Mouse (Mus musculus): ENCODE measurements at regions not wholly inside any gene's neighbourhood (a gene's known extent, or its start where the extent isn't known, plus 50 kb on each side); places are given as distances from the start of the nearest gene placed in this dataset.

GRCm38 (mm10) chr7:145090849-145091248 is 117.1 kb downstream of the 1810010D01Rik start:
- H3K36me3 ChIP-seq (ENCODE audit: control insufficient read depth, insufficient read depth, low read length) = no peaks in the 10 kb centered on the region
- 89% methylated on average over 4 of the region's 4 CpGs for WGBS
- no peak for DNase-seq
- H3K4me3 ChIP-seq (ENCODE audit: insufficient read depth, low read depth, low read length) = no peak overlapping the region
- TF ChIP-seq POLR2A (IDR thresholded peaks at IDR 0.05; ENCODE audit: low read depth, low read length) = no peak
- TF ChIP-seq CTCF (conservative IDR thresholded peaks at IDR 0.05; ENCODE audit: insufficient read depth, insufficient read length, low read depth, low read length) = no peak
- H3K27me3 ChIP-seq (replicated peaks; ENCODE audit: control insufficient read depth, insufficient read depth, low read length) = no peaks in the 10 kb centered on the region
- no peak overlapping the region for H3K27ac ChIP-seq (ENCODE audit: insufficient read depth, low read depth, low read length)
- no peaks in the 10 kb centered on the region for H3K4me1 ChIP-seq (ENCODE audit: control insufficient read depth, insufficient read depth, low read length)

- H3K4me1 ChIP-seq (ENCODE audit: control insufficient read depth, insufficient read depth, low read length) = no peaks in the 10 kb centered on the region
- no peaks in the 10 kb centered on the region for H3K36me3 ChIP-seq (ENCODE audit: control insufficient read depth, insufficient read depth, low read length)
- no peak overlapping the region for H3K27ac ChIP-seq (ENCODE audit: insufficient read depth, low read depth, low read length)
- TF ChIP-seq POLR2A (IDR thresholded peaks at IDR 0.05; ENCODE audit: low read depth, low read length) = no peak
- TF ChIP-seq CTCF (conservative IDR thresholded peaks at IDR 0.05; ENCODE audit: insufficient read depth, insufficient read length, low read depth, low read length) = no peak
- no peak overlapping the region for H3K4me3 ChIP-seq (ENCODE audit: insufficient read depth, low read depth, low read length)
- no peaks in the 10 kb centered on the region for H3K27me3 ChIP-seq (replicated peaks; ENCODE audit: control insufficient read depth, insufficient read depth, low read length)
- WGBS = 95% methylated on average over 3 of the region's 3 CpGs
- no peak for DNase-seq
These were observed 118.6 kb downstream of the 1810010D01Rik start for GRCm38 (mm10) chr7:145089315-145089721.

GRCm38 (mm10) chr7:145088655-145089054 is 119.3 kb downstream of the 1810010D01Rik start:
- Histone ChIP-seq H3K27me3 (replicated peaks; ENCODE audit: control insufficient read depth, insufficient read depth, low read length) (no peaks in the 10 kb centered on the region), H3K36me3 (ENCODE audit: control insufficient read depth, insufficient read depth, low read length) (no peaks in the 10 kb centered on the region), H3K4me1 (ENCODE audit: control insufficient read depth, insufficient read depth, low read length) (no peaks in the 10 kb centered on the region), H3K27ac (ENCODE audit: insufficient read depth, low read depth, low read length) (no peak overlapping the region), H3K4me3 (ENCODE audit: insufficient read depth, low read depth, low read length) (no peak overlapping the region)
- no peak for DNase-seq
- WGBS = 96% methylated on average over 3 of the region's 3 CpGs
- TF ChIP-seq POLR2A (IDR thresholded peaks at IDR 0.05; ENCODE audit: low read depth, low read length) = no peak

- 83% methylated on average over 5 of the region's 5 CpGs for WGBS
- Histone ChIP-seq H3K36me3 (ENCODE audit: control insufficient read depth, insufficient read depth, low read length) (no peaks in the 10 kb centered on the region), H3K27me3 (replicated peaks; ENCODE audit: control insufficient read depth, insufficient read depth, low read length) (no peaks in the 10 kb centered on the region), H3K27ac (ENCODE audit: insufficient read depth, low read depth, low read length) (no peak overlapping the region), H3K4me1 (ENCODE audit: control insufficient read depth, insufficient read depth, low read length) (no peaks in the 10 kb centered on the region), H3K4me3 (ENCODE audit: insufficient read depth, low read depth, low read length) (no peak overlapping the region)
- DNase-seq = no peak
- TF ChIP-seq CTCF (conservative IDR thresholded peaks at IDR 0.05; ENCODE audit: insufficient read depth, insufficient read length, low read depth, low read length) = no peak
- no peak for TF ChIP-seq POLR2A (IDR thresholded peaks at IDR 0.05; ENCODE audit: low read depth, low read length)
These were observed 120.1 kb downstream of the 1810010D01Rik start for GRCm38 (mm10) chr7:145087790-145088189.

GRCm38 (mm10) chr7:145082917-145083752 is 124.8 kb downstream of the 1810010D01Rik start:
- Histone ChIP-seq H3K27me3 (replicated peaks; ENCODE audit: control insufficient read depth, insufficient read depth, low read length) (no peaks in the 10 kb centered on the region), H3K36me3 (ENCODE audit: control insufficient read depth, insufficient read depth, low read length) (no peaks in the 10 kb centered on the region), H3K4me3 (ENCODE audit: insufficient read depth, low read depth, low read length) (no peak overlapping the region), H3K4me1 (ENCODE audit: control insufficient read depth, insufficient read depth, low read length) (no peaks in the 10 kb centered on the region), H3K27ac (ENCODE audit: insufficient read depth, low read depth, low read length) (no peak overlapping the region)
- no peak for DNase-seq
- 73% methylated on average over 9 of the region's 9 CpGs for whole genome bisulfite sequencing
- no peak for TF ChIP-seq POLR2A (IDR thresholded peaks at IDR 0.05; ENCODE audit: low read depth, low read length)
- no peak for TF ChIP-seq CTCF (conservative IDR thresholded peaks at IDR 0.05; ENCODE audit: insufficient read depth, insufficient read length, low read depth, low read length)

- DNase-seq = no peak
- no peak overlapping the region for H3K27ac ChIP-seq (ENCODE audit: insufficient read depth, low read depth, low read length)
- no peaks in the 10 kb centered on the region for H3K36me3 ChIP-seq (ENCODE audit: control insufficient read depth, insufficient read depth, low read length)
- 82% methylated on average over 5 of the region's 5 CpGs for WGBS
- no peaks in the 10 kb centered on the region for H3K4me1 ChIP-seq (ENCODE audit: control insufficient read depth, insufficient read depth, low read length)
- no peaks in the 10 kb centered on the region for H3K27me3 ChIP-seq (replicated peaks; ENCODE audit: control insufficient read depth, insufficient read depth, low read length)
- no peak overlapping the region for H3K4me3 ChIP-seq (ENCODE audit: insufficient read depth, low read depth, low read length)
- TF ChIP-seq POLR2A (IDR thresholded peaks at IDR 0.05; ENCODE audit: low read depth, low read length) (no peak), CTCF (conservative IDR thresholded peaks at IDR 0.05; ENCODE audit: insufficient read depth, insufficient read length, low read depth, low read length) (no peak)
These were observed 132.5 kb upstream of the Ccnd1 start for GRCm38 (mm10) chr7:145071996-145072790.

- DNase-seq = no peak
- Histone ChIP-seq H3K27me3 (replicated peaks; ENCODE audit: control insufficient read depth, insufficient read depth, low read length) (no peaks in the 10 kb centered on the region), H3K4me1 (ENCODE audit: control insufficient read depth, insufficient read depth, low read length) (no peaks in the 10 kb centered on the region), H3K4me3 (ENCODE audit: insufficient read depth, low read depth, low read length) (no peak overlapping the region), H3K36me3 (ENCODE audit: control insufficient read depth, insufficient read depth, low read length) (no peaks in the 10 kb centered on the region), H3K27ac (ENCODE audit: insufficient read depth, low read depth, low read length) (no peak overlapping the region)
- WGBS = 81% methylated on average over 2 of the region's 2 CpGs
- TF ChIP-seq CTCF (conservative IDR thresholded peaks at IDR 0.05; ENCODE audit: insufficient read depth, insufficient read length, low read depth, low read length) (no peak), POLR2A (IDR thresholded peaks at IDR 0.05; ENCODE audit: low read depth, low read length) (no peak)
These were observed 131.8 kb upstream of the Ccnd1 start for GRCm38 (mm10) chr7:145071533-145071932.
